Mouse (Mus musculus) left cerebral cortex, postnatal 14 days (tissue): ENCODE data around the gene Rngtt. TPM values are rescaled to one million over a fixed set of nuclear protein-coding genes. Genes with fewer than 3 reads are reported as not detected.
"Not testable (repeated sequence)": the region's sequence is repeated elsewhere in the genome, so short reads cannot be mapped to it uniquely, and the experiment has no call there.

Experiments used
- DNase-seq, 2 experiments: peaks; one replicate each; pipeline ENCODE4 v3.0.0; 2021 to 2022; ENCODE audit warnings: low spot score in 2 of 2, mixed read lengths in 1 of 2
- intact Hi-C: fragments of 180-260 bp; cut with DNase I; formaldehyde crosslinking; loops from one replicate; pipeline ENCODE4 v1.15.1; 2025
- long read RNA-seq, 2 experiments: library from polyadenylated mRNA; stranded (forward); transcript quantifications; one replicate each; pipeline ENCODE4 v2.0.0; 2021
- total RNA-seq, 2 experiments: library from RNA; stranded (reverse); gene quantifications; 2 replicates each; pipeline ENCODE4 v1.2.3; 2021

Gene Rngtt
- total RNA-seq = 10 to 100 TPM; 19.2 to 22.0 TPM
- long read RNA-seq, experiment 1, full-length matches to known transcripts = 17 of 18 reads
- long read RNA-seq, experiment 1, partial matches to known transcripts = 0 of 18 reads
- long read RNA-seq, experiment 1, other reads (novel, unspliced or antisense) = 1 of 18 reads
- long read RNA-seq, experiment 2, full-length matches to known transcripts = 26 of 33 reads
- long read RNA-seq, experiment 2, partial matches to known transcripts = 1 of 33 reads
- long read RNA-seq, experiment 2, other reads (novel, unspliced or antisense) = 6 of 33 reads

DNA sequence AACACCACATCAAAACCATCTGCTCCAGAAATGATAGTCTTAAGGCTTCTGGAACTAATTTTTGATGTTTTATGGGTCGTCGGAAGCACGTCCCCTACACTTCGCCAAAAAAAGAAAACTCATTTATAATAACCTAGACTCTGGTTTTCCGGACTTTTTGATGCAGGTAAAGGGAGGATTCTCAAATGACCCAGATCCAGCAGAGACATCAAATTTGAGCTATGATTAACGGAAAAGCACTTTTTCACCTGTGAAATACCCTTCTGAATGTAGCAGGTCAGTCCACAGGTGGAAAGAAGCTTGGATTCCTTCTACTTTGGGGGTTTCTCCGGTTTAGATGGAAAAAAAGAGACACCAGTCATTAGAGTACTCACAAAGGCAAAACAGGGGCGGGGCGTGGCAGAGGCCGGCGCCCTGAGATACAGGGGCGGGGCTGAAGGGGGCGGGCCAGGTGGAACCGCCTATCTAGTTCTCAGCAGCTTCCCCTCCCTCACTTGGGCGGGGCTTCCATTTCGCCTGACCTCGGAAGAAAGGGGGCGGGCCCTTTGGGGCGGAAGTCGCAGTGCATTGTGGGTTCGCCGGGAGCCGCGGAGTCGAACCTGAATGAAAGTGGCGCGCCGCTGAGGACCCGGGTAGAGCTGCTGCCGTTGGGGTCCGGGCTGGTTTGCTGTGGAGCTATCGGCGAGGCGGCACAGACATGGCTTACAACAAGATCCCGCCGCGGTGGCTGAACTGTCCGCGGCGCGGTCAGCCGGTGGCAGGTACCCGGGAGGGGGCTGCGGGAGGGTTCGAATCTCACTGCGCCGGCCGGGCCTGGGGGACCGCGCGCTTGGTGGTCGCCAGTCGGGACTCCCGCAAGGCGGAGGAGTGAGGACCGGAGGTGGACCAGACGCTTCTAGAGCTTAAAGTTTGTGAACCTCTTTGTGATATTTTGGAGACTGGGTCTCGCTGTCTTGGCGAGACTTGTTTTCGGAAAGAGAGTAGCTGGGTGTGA, at the start of gene Rngtt:
TSS of gene Rngtt (plus strand) at position 548 of the 994 bp plus-strand sequence.
- intact Hi-C loops = no loop called here
- peak; percentile 93 to 94 for DNase-seq

DNA sequence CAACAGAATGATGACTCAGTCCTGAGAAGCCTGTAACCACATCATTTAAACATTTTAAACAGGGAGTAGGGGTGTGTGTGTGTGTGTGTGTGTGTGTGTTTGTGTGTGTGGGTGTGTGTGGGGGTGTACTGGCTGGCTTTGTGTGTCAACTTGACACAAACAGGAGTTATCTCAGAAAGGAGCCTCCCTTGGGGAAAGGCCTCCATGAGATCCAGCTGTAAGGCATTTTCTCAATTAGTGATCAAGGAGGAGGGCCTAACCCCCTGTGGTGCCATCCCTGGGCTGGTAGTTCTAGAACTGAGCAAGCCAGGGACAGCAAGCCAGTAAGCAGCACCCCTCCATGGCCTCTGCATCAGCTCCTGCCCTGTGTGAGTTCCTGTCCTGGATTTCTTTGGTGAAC, 49.8 kb upstream of the Rngtt start:
- intact Hi-C loops = no loop called here
- DNase-seq = no peak

DNA sequence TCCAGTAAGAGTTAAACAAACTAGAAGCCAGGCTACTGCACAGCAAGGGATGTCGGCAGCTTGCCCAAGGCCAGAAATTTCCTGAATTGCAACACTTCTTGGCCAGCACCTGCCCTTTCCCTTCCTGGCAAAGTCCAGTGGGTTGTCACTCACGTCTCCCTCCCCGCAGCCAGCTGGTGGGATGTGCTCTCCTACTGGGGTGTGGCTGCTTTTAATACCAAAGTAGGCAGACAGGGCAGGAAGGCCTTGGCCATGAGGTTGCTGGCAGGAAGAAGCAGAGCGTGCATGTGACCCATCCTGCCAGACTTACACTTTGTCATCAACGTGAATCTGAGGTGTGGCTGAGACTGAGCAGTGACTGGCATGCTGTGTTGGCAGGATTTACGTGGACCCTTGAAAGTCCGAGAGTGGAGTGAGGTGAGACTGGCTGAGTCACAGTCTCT, 48.8 kb upstream of the Rngtt start:
- intact Hi-C loops = no loop called here

DNA sequence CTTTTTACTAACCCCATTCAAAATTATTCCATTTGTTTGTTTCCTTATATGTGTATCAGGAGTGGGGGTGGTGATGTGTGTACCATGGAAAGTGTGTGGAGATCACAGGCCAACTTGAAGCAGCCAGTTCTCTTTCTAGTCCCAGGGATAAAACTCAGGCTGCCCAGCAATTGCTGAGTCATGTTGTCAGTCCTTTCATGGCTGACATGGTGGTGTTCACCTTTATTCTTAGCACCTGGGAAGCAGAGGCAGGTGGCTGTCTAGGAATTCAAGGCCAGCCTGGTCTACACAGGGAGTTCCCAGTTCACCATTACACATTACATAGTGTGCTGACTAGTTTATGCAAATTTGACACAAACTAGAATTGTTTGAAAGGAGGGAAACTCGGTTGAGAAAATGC, 47.2 kb upstream of the Rngtt start:
- no peak for DNase-seq

More for the DNA sequence above, 48.8 kb upstream of the Rngtt start:
- peak; percentile 44 to 60 for DNase-seq

DNA sequence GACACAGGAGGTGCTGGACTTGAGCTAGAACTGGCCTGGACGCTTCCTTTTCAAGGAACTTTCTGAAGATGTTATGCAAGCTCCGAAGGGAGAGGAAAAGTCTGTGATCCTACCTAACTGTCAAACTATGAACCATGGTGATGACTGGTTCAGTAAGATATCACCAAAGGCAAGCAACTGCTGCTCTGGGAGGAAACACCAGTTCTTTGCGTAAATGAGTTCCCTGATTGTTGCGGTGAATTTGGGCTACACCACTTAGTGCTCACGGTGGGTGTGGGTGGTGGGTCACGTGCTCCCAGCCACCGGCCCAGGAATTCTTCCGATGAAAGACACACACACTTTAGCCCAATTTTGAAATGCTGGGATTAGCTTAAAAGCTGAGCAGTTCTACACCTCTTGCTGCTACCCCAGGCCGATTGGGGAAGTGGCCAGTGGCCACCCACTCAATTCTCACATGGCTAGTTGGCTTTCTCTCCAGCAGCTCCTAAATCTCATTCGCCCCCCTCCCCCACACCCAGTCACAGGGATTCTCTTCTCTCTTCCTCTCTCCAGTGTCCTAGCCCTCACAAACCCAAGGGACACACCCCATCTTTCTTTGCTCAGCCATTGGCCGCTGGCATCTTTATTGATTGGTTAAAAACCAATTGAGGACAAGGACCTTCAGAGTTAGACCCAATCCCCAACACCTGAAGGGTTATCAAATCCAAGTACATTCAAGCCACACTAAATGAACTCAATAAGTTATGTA, 45.0 kb upstream of the Rngtt start:
- no peak for DNase-seq
- intact Hi-C loops = no loop called here

More for the DNA sequence above, 47.2 kb upstream of the Rngtt start:
- intact Hi-C loops = no loop called here

DNA sequence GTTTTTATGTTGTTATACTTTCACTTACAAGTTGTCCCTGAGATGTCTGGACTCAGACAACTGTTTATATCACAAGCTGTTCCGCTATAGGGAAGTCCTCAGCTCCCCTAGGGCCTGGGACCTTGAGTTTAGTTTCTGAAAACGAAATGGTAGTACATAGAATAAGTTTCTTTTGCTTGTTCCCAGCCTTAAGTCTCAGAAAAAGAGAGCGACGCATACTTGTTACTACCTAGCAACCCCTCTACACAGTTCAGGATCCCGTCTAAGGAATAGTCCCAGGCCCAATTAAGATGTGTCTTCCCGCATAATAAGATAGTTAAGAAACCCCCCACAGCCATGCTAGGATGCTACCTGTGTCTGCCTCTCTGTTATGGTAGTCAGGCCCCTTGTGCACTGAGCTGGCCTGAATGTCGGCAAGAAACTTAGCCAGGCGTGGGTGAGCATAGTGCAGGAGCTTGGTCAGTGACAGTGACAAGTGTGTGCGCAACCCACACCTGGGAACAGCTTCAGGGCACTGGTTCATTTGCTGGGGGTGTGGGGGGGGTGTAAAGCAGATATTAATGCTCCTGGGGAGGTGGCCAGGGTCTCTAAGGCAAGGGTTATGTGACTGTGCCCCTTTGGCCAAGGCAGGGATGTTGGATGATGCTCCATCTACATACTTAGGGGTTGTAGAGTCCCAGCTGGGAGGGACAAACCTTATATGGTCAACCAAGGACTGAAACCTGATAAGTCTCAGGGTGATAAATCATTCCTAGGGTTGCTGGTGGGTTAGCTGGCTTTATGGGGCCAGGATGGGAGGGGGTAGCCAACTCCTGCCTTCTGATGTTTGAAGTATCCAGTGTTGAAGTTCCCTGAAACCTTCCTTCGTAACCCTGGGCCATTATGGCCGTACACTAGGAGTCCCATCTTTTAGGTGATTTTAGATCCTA, 39.5 kb upstream of the Rngtt start:
- no peak for DNase-seq
- intact Hi-C loops = no loop called here

DNA sequence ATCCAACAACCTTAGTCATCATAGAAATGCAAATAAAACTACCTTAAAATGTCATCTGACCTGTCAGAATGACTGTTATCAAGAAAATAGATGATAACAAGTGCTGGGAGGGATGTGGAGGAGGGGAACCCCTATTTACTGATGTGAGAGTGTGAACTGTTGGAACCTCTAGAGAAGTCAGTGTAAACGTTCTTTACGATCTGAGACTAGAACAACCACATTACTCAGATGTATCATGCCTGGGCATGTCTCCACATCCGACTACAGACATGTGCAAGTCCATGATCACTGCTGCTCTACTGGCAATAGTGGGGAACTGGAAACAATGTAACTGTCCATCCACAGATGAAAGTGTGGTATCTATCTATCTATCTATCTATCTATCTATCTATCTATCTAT, 36.7 kb upstream of the Rngtt start:
- no peak for DNase-seq
- intact Hi-C loops = no loop called here

DNA sequence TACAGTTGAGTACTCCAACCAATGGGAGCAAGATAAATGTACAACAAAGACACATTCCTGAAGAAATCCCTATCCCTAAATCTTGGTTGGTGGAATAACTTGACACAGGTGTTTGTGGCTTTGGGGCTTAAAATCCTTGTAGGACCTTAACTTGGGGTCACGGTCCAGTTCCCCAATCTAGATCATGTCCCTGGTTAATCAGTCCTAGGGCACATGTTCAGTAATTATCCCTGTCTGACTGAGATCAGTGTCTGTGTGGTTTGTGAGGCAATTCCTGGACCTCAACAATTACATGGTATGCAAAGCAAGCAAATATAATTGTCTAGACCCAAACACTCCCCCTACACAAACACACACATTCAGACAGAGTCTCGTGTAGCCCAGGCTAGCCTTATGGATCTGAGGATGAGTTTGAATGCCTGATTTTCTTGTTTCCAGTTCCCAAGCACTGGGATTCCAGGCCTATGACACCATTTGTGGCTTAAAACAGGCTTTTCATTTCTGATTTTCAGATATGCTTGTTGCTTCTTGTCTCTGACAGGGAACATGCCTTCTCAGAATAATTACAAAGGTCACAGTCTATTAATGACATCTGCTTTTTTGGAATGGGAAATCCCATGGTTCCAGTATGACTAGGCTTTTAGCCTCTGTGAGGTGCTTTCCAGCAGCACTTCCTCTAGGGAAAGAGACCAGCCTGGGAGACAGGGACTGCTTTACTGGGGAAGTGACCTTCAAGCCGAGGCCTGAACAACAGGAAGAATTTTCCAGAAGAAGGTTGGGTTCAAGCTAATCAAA, 28.0 kb upstream of the Rngtt start:
- intact Hi-C loops = no loop called here
- no peak for DNase-seq

DNA sequence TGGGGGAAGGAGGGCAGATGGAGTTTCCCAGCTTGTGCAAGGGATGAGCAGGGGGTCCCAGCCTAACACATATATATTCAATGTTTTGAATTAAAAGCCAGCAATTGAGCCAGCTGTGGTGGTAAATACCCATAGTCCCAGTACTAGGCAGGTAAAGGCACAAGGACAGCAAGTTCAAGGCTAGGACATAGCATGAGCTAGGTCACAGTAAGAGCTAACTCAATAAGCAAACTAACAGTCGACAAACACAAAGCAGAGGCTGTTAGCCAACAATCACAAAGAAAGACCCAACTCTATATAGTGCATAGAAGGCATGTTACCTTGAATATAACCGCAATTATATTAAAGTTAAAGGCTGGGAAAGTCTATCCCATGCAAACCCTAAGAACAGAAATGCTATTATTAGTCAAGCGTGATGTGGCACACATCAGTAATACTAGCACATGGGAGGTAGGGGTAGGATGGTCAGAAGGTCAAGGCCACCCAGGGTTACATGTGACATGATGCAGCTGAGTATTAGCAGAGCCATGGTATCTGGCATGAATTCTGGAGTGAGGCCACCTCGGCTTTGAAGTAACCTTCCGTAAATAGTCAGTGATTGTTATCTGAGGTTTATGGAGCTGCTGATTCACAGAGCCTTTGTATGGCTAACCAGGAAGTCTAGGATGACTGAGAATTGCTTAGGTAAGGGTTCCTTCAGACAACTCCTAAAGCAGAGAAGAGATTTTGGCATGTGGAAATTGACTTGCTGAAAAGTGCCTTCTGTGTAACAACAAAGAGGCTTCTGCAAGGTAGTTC, 25.8 kb upstream of the Rngtt start:
- intact Hi-C loops = no loop called here
- no peak for DNase-seq

DNA sequence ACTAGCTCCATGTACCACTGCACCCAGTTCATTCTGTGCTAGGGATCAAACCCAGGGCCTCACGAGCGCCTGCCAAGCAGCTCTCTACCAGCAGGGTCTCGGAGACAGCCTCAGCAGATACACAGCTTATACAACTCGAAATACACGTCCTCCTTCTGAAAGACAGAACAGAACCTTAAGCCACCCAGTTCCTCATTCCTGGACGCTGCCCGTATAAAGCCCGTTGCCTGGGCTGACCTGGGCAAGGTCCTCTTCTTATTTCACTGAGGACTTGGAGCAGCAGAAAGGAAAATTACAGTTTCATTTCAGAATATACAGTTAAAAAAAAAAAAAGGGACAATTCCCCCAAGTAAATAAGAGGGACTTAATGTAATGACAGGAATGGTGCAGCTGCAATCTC, 24.7 kb upstream of the Rngtt start:
- no peak for DNase-seq
- intact Hi-C loops = no loop called here

DNA sequence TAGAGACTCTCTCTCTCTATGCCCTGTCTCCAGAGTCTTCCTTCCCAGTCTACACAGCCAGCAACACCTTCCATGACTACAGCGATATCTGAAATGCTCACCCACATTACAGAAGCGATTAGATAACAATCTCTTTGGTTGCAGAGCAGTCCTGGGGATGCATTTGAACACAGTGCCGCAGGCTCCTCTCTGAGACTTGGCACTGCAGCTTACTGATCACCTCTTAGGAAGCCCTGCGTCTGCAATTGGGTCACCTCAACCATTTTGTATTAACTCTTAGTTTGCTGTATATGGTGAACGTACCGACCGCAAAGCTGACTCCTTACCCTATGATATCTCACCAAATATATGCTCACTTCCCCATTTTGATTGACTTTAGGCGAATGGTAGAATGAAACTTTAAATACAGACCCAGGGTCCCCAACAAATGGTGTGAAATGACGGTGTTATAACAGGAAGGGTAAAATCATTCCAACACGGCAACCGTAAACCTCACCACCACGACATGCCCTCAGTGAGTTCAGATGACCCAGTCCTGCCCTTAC, 20.9 kb upstream of the Rngtt start:
- intact Hi-C loops = no loop called here

DNA sequence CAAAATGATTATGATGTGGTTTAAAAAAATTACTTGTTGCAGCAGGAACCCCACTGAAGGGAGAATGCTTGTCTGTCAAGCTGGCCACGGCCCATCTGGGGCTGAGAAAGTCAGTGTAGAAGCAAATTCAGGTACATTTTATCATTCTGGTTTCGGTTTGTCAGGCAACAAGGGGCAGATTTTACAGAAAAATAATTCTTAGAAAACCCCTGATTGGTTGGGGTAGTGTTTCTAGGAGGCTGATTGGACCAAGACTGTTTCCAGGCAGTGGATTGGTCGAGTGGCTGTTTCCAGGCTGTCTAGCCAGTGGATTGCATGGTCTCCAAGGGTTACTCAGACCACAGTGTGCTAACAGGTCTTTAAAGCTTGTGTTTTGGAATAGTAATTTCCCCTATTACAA, 20.1 kb upstream of the Rngtt start, which contains the start of gene Pnrc1:
TSS of gene Pnrc1 (minus strand) at position 162 of the 400 bp plus-strand sequence.
- peak; percentile 41 to 65 for DNase-seq
- intact Hi-C loops = loop anchor here (5.0 to 10.0 kb wide), 3 partner anchors 43 to 335 kb away; partner anchors contain the start of genes Ankrd6 and Srsf12

More for the DNA sequence above, 20.9 kb upstream of the Rngtt start:
- DNase-seq = no peak

DNA sequence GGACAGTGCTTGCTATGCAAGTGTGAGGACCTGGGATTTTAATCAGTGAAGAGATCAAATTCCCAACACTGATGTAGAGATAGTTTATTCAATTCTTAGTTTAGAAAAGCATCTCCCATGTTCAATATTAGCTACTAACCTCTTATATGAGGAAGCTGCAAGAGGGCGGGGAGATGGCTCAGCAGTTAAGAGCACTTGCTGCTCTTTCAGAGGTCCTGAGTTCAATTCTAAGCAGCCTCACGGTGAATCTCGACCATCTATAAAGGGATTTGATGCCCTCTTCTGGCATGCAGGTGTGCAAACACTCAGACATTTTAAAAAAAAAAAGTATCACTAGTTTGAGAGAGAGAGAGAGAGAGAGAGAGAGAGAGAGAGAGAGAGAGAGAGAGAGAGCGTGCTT, 19.2 kb upstream of the Rngtt start:
- no peak for DNase-seq
- intact Hi-C loops = loop anchor here (5.0 to 10.0 kb wide), 3 partner anchors 44 to 336 kb away; partner anchors contain the start of genes Ankrd6 and Srsf12

DNA sequence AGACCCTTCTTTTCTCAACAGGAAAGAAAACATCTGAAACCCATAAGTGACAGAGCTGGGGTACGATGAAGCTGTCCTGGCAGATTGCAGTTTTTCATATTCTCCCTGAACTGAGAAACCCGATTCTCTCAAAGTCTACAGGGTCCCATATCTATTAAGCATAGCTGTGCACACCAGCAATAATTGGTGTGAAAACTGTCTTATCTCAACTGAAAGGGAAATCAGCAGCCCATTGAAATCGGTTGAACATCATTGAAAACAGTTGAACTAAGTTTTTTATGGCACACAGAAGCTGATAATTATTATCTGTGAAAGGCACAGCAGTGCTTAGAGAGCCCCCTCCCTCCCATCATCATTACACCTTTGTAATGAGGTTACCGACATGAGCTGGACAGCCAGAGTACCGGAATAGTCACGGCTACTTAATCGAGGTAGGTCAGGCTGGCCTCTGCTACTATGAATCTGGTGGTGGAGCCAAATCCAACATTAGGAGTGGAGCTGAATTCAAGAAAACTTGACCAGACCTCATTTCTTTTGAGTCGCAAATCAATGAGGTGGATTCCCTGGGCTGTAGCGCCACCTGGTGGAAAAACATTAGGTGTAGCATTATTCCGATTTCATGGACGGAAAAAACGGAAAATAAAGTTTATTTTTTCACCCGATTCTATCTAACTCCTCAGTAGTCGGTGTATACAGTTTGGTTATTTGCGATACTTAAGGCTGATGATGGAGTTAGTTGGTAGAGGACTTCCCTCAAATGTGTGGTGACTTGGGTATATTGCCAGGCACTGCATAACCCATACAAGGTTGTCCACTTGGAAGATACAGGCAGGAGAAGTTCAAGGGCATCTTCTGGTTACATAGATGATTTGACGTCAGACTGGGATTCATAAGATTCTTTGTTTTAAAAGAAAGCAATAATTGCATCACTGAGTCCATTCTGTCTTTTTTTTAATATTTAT, 17.4 kb upstream of the Rngtt start:
- DNase-seq = peak; percentile 48 to 68
- intact Hi-C loops = loop anchor here (1.0 to 10.0 kb wide), 5 partner anchors 45 to 338 kb away; partner anchors contain the start of genes Ankrd6 and Srsf12

DNA sequence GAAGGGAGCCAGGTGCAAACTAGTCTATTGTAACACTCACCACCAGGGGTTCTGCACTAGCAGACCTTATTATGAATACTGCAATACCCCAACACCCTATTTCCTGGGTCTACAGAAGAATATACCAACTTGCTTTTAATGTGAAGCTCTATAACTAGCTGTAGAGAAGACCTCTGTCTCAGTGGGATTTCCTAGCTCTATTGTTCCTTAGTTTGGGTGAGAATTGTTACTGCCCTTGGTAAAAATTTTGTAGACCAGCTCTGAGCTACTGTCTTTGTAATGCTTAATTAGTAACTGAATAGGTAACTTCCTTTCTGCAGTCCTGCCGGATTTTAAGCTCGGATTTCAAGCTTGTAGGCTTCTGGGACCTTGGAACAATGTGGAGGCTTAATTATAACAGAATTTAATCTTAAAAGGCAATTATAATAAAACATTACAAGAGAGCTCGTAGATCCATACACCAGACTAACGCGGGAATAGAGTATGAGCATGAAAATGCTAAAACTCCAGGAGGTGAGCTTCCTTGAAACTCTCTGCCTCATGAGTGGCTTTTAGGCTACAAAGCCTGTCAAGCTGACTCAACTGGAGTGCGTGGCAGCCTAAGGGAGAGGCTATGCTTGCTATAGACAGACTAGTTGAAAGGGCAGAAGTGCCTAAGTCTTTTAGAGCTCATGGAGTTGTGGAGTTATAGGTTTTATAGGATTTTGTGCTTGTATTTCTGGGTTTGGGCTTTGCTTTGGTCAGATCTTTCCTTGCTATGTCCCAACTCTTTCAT, 9.0 kb upstream of the Rngtt start:
- intact Hi-C loops, DNase-seq: not testable (repeated sequence)
